26 mouse cellular contexts compared by ENCODE assay signal in genomic region chr8:94748363-94748762, GRCm38 (mm10). TPM values are rescaled to one million over a fixed set of nuclear protein-coding genes. Genes with fewer than 3 reads are reported as not detected.
DNase-seq lines count a peak whose midpoint lies in the region; ATAC-seq and TF ChIP-seq lines count a peak whose summit lies in the region.
"Had no signal": no experiment of that assay in that cellular context is flagged by ENCODE, and none has a peak within 500 bp of the region (broad histone marks: within the 10 kb centered on the region; RNA-seq: fewer than 3 reads in every experiment).

No protein-coding gene starts in this region.

- H3K9ac ChIP-seq in liver, embryonic 12.5 days = no peak overlapping the region
- no peak overlapping the region for H3K9ac ChIP-seq in liver, postnatal 0 days (replicated peaks)
- H3K9ac ChIP-seq in liver, embryonic 15.5 days = no peak overlapping the region
- H3K9ac ChIP-seq in CH12.LX (ENCODE audit: insufficient read depth, low read depth) = peak overlapping the region; percentile 92; the same call in 1 of the 2 replicates
- H3K9ac ChIP-seq in forebrain, embryonic 15.5 days (replicated peaks) = no peak overlapping the region
- H3K9ac ChIP-seq: embryonic facial prominence, embryonic 13.5 days; forebrain, embryonic 12.5 days; forebrain, postnatal 0 days had no signal

- peaks cover 24% of the 10 kb centered on the region for H3K27me3 ChIP-seq in liver, embryonic 12.5 days (replicated peaks)
- H3K27me3 ChIP-seq in liver, postnatal 0 days (ENCODE audit: insufficient read depth, low read length) = no peaks in the 10 kb centered on the region
- H3K27me3 ChIP-seq in liver, embryonic 15.5 days = peaks cover 55% of the 10 kb centered on the region
- H3K27me3 ChIP-seq in CH12.LX (replicated peaks) = no peaks in the 10 kb centered on the region
- H3K27me3 ChIP-seq in forebrain, embryonic 15.5 days = no peaks in the 10 kb centered on the region
- H3K27me3 ChIP-seq: embryonic facial prominence, embryonic 13.5 days; forebrain, embryonic 12.5 days had no signal

- peaks cover 8% of the 10 kb centered on the region for H3K4me1 ChIP-seq in liver, embryonic 12.5 days
- no peaks in the 10 kb centered on the region for H3K4me1 ChIP-seq in liver, postnatal 0 days (ENCODE audit: insufficient read depth)
- peaks cover 12% of the 10 kb centered on the region for H3K4me1 ChIP-seq in liver, embryonic 15.5 days (replicated peaks)
- peaks cover 18 to 52% of the 10 kb centered on the region in 2 experiments for H3K4me1 ChIP-seq in CH12.LX (ENCODE audit: control insufficient read depth in 1 of 2, insufficient read depth in 2 of 2)
- H3K4me1 ChIP-seq in forebrain, embryonic 15.5 days = no peaks in the 10 kb centered on the region
- H3K4me1 ChIP-seq: embryonic facial prominence, embryonic 13.5 days; forebrain, embryonic 12.5 days had no signal

- no peak for TF ChIP-seq CTCF in liver, postnatal 0 days (IDR thresholded peaks at IDR 0.05; ENCODE audit: low read depth)
- TF ChIP-seq CTCF in CH12.LX (conservative IDR thresholded peaks at IDR 0.05 in 1 of 2, IDR thresholded peaks at IDR 0.05 in 1 of 2; ENCODE audit: low read depth in 2 of 2, low read length in 2 of 2) = no peak

- dilution Hi-C loops in CH12.LX (cut with MboI; ENCODE audit: extremely low pct_ligation_motif_present, extremely low pct_unique_long_range_greater_than_20kb, low sequenced_read_pairs) = no loop called here

- DNase-seq in liver, postnatal 0 days = no peak
- no peak for DNase-seq in liver
- DNase-seq in CH12.LX (ENCODE audit: extremely low read depth) = no peak
- DNase-seq: adrenal gland, adult 8-10 months; adrenal gland, postnatal 14 days; adrenal gland, postnatal 36 days; cerebellum, adult 11-12 months; cerebellum, adult 2 months; cerebellum, adult 9-10 months; cerebellum, postnatal 10 days; cerebellum, postnatal 25 days; forebrain, postnatal 0 days had no signal

- TF ChIP-seq EP300 in liver, postnatal 0 days (IDR thresholded peaks at IDR 0.05; ENCODE audit: low read depth) = no peak
- TF ChIP-seq EP300 in CH12.LX (IDR thresholded peaks at IDR 0.05; ENCODE audit: low read length) = no peak

- no peak overlapping the region for H3K4me2 ChIP-seq in liver, embryonic 12.5 days
- no peak overlapping the region for H3K4me2 ChIP-seq in liver, postnatal 0 days (ENCODE audit: low read depth, low read length)
- no peak overlapping the region for H3K4me2 ChIP-seq in liver, embryonic 15.5 days
- H3K4me2 ChIP-seq in CH12.LX (ENCODE audit: insufficient read depth, low read depth, poor library complexity, severe bottlenecking) = peak overlapping the region; percentile 85
- no peak overlapping the region for H3K4me2 ChIP-seq in forebrain, embryonic 15.5 days (replicated peaks)
- H3K4me2 ChIP-seq: embryonic facial prominence, embryonic 13.5 days; forebrain, embryonic 12.5 days had no signal

- peaks cover 25% of the 10 kb centered on the region for H3K79me2 ChIP-seq in CH12.LX (replicated peaks; ENCODE audit: control insufficient read depth, extremely low read depth, insufficient read depth, poor library complexity, severe bottlenecking)

- TF ChIP-seq RAD21 in CH12.LX (IDR thresholded peaks at IDR 0.05; ENCODE audit: low read depth, low read length) = no peak

- no peak for TF ChIP-seq POLR2A in CH12.LX (IDR thresholded peaks at IDR 0.05; ENCODE audit: low read depth, low read length)

- ATAC-seq in liver, embryonic 12.5 days = 0 out of 2 replicates have a peak, but pooled peaks have one; percentile 42
- ATAC-seq in liver, postnatal 0 days = no peak
- ATAC-seq in liver, embryonic 15.5 days (ENCODE audit: insufficient read depth) = peak; percentile 51; the same call in 1 of the 2 replicates
- ATAC-seq in erythroblast, adult 5-6 weeks (replicated peaks; ENCODE audit: low FRiP score, poor library complexity, severe bottlenecking) = peak; percentile 43; the same call in 1 of the 2 replicates
- no peak for ATAC-seq in forebrain, embryonic 15.5 days (replicated peaks)
- ATAC-seq: activated CD4-positive, CD25-positive, alpha-beta regulatory T cell, adult 4 months; forebrain, embryonic 14.5 days; forebrain, postnatal 0 days; Patski had no signal

- WGBS in liver, embryonic 12.5 days (ENCODE audit: insufficient replicate concordance) = 54% methylated on average over 4 of the region's 4 CpGs
- 59% methylated on average over 4 of the region's 4 CpGs for WGBS in liver, postnatal 0 days (ENCODE audit: insufficient replicate concordance)
- WGBS in liver, embryonic 15.5 days (ENCODE audit: insufficient replicate concordance) = 57% methylated on average over 4 of the region's 4 CpGs
- WGBS in forebrain, embryonic 15.5 days = 56% methylated on average over 4 of the region's 4 CpGs

- no peaks in the 10 kb centered on the region for H3K9me3 ChIP-seq in liver, embryonic 12.5 days (replicated peaks)
- H3K9me3 ChIP-seq in liver, postnatal 0 days (ENCODE audit: low read length) = no peaks in the 10 kb centered on the region
- H3K9me3 ChIP-seq in liver, embryonic 15.5 days (replicated peaks) = no peaks in the 10 kb centered on the region
- peaks cover 6% of the 10 kb centered on the region for H3K9me3 ChIP-seq in CH12.LX (replicated peaks; ENCODE audit: low read length)
- H3K9me3 ChIP-seq in forebrain, embryonic 15.5 days = no peaks in the 10 kb centered on the region
- H3K9me3 ChIP-seq: embryonic facial prominence, embryonic 13.5 days; forebrain, embryonic 10.5 days; forebrain, embryonic 12.5 days; G1E had no signal

- no peaks in the 10 kb centered on the region for H3K36me3 ChIP-seq in liver, embryonic 12.5 days
- no peaks in the 10 kb centered on the region for H3K36me3 ChIP-seq in liver, postnatal 0 days (replicated peaks; ENCODE audit: insufficient read depth, low read length)
- H3K36me3 ChIP-seq in liver, embryonic 15.5 days (replicated peaks) = no peaks in the 10 kb centered on the region
- H3K36me3 ChIP-seq in CH12.LX (replicated peaks in 1 of 2; ENCODE audit: control insufficient read depth in 1 of 2, insufficient read depth in 1 of 2, low read length in 1 of 2) = peaks cover 53 to 69% of the 10 kb centered on the region in 2 experiments
- H3K36me3 ChIP-seq in forebrain, embryonic 15.5 days = no peaks in the 10 kb centered on the region
- H3K36me3 ChIP-seq: embryonic facial prominence, embryonic 13.5 days; forebrain, embryonic 10.5 days; forebrain, embryonic 12.5 days; G1E had no signal

- in situ Hi-C loops in CH12.LX (cut with MboI; ENCODE audit: low pct_ligation_motif_present, low pct_unique_long_range_greater_than_20kb, low sequenced_read_pairs) = no loop called here

- H3K27ac ChIP-seq in liver, embryonic 12.5 days = no peak overlapping the region
- H3K27ac ChIP-seq in liver, postnatal 0 days (ENCODE audit: low read depth) = no peak overlapping the region
- no peak overlapping the region for H3K27ac ChIP-seq in liver, embryonic 15.5 days (replicated peaks)
- peak overlapping the region; percentile 96 for H3K27ac ChIP-seq in CH12.LX (ENCODE audit: insufficient read depth, low read depth)
- no peak overlapping the region for H3K27ac ChIP-seq in forebrain, embryonic 15.5 days (replicated peaks)
- H3K27ac ChIP-seq: embryonic facial prominence, embryonic 13.5 days; forebrain, embryonic 10.5 days; forebrain, embryonic 12.5 days had no signal

- no peak overlapping the region for H3K4me3 ChIP-seq in liver, embryonic 12.5 days
- no peak overlapping the region for H3K4me3 ChIP-seq in liver, postnatal 0 days (ENCODE audit: low read depth, low read length)
- H3K4me3 ChIP-seq in liver, embryonic 15.5 days (replicated peaks) = no peak overlapping the region
- peak overlapping the region; percentile 63 to 82 (median 76) for H3K4me3 ChIP-seq in CH12.LX (replicated peaks in 1 of 3; ENCODE audit: low read depth in 2 of 3, low read length in 2 of 3, poor library complexity in 1 of 3)
- no peak overlapping the region for H3K4me3 ChIP-seq in forebrain, embryonic 15.5 days
- H3K4me3 ChIP-seq: embryonic facial prominence, embryonic 13.5 days; erythroblast, embryonic 14.5 days; forebrain, embryonic 10.5 days; forebrain, embryonic 12.5 days had no signal

RNA-seq across cellular contexts. Expression of gene Ccl22, which starts 3.0 kb away (rescaled TPM):
- 0.07 and 0.23 TPM in 2 replicates for polyA plus RNA-seq in liver, embryonic 12.5 days (2016; fragmentation: Nextera tagmentation; extraction: Ambion mirVana)
- polyA plus RNA-seq in liver, postnatal 0 days (2015; fragmentation: Nextera tagmentation; extraction: Ambion mirVana) = 0.07 and 0.28 TPM in 2 replicates
- 0.32 and 0.37 TPM in 2 replicates for polyA plus RNA-seq in liver, embryonic 15.5 days (2015; fragmentation: Nextera tagmentation; extraction: Ambion mirVana)
- total RNA-seq in CH12.LX (2012; rRNA removed) (1,648 and 3,114 TPM in 2 replicates), CH12.LX (2014; rRNA removed) (1,111 and 1,396 TPM in 2 replicates)
- 4,019 and 4,546 TPM in 2 replicates for polyA plus RNA-seq in CH12.LX (2012; ENCODE audit: insufficient read length, low read depth)
- 1.0 and 2.5 TPM in 2 replicates for total RNA-seq in erythroblast, adult 5-6 weeks (2015; ENCODE audit: low replicate concordance)
- total RNA-seq in erythroblast, adult 5-6 weeks (2017; ENCODE audit: low replicate concordance) = 0.68 and 1.4 TPM in 2 replicates
- not detected in 2 replicates for polyA plus RNA-seq in forebrain, embryonic 15.5 days (2015; fragmentation: Nextera tagmentation; extraction: Ambion mirVana)
- total RNA-seq: adrenal gland, postnatal 36 days; forebrain, postnatal 0 days had no signal
- polyA plus RNA-seq: C2C12; embryonic facial prominence, embryonic 11.5 days; embryonic facial prominence, embryonic 13.5 days; forebrain, embryonic 10.5 days; forebrain, embryonic 12.5 days; forebrain, embryonic 14.5 days; Patski had no signal

RNA-seq across cellular contexts. Expression of gene Cx3cl1, which starts 23.4 kb away (rescaled TPM):
- 0.45 and 0.49 TPM in 2 replicates for polyA plus RNA-seq in liver, embryonic 12.5 days (2016; fragmentation: Nextera tagmentation; extraction: Ambion mirVana)
- 0.47 and 0.79 TPM in 2 replicates for polyA plus RNA-seq in liver, postnatal 0 days (2015; fragmentation: Nextera tagmentation; extraction: Ambion mirVana)
- polyA plus RNA-seq in liver, embryonic 15.5 days (2015; fragmentation: Nextera tagmentation; extraction: Ambion mirVana) = 0.33 and 0.54 TPM in 2 replicates
- total RNA-seq in CH12.LX (2012; rRNA removed) (2.5 and 3.7 TPM in 2 replicates), CH12.LX (2014; rRNA removed) (0.19 TPM in 1 of 2 replicates, not detected in the other)
- 4.2 and 4.6 TPM in 2 replicates for polyA plus RNA-seq in CH12.LX (2012; ENCODE audit: insufficient read length, low read depth)
- total RNA-seq in erythroblast, adult 5-6 weeks (2015; ENCODE audit: low replicate concordance) = 0.63 TPM in 1 of 2 replicates, not detected in the other
- 0.77 and 2.4 TPM in 2 replicates for total RNA-seq in erythroblast, adult 5-6 weeks (2017; ENCODE audit: low replicate concordance)
- 15.2 and 17.3 TPM in 2 replicates for polyA plus RNA-seq in forebrain, embryonic 15.5 days (2015; fragmentation: Nextera tagmentation; extraction: Ambion mirVana)
- polyA plus RNA-seq: activated CD4-positive, CD25-positive, alpha-beta regulatory T cell, adult 4 months; G1E had no signal

RNA-seq across cellular contexts. Expression of gene Pllp, which starts 52.3 kb away (rescaled TPM):
- 1.4 TPM in 2 replicates for polyA plus RNA-seq in liver, embryonic 12.5 days (2016; fragmentation: Nextera tagmentation; extraction: Ambion mirVana)
- 2.5 and 3.1 TPM in 2 replicates for polyA plus RNA-seq in liver, postnatal 0 days (2015; fragmentation: Nextera tagmentation; extraction: Ambion mirVana)
- polyA plus RNA-seq in liver, embryonic 15.5 days (2015; fragmentation: Nextera tagmentation; extraction: Ambion mirVana) = 0.37 and 0.89 TPM in 2 replicates
- 25.9 and 29.5 TPM in 2 replicates for total RNA-seq in CH12.LX (2012; rRNA removed)
- total RNA-seq in CH12.LX (2014; rRNA removed) = 5.1 and 5.3 TPM in 2 replicates
- 3.7 and 6.1 TPM in 2 replicates for polyA plus RNA-seq in CH12.LX (2012; ENCODE audit: insufficient read length, low read depth)
- total RNA-seq in erythroblast, adult 5-6 weeks (2015; ENCODE audit: low replicate concordance) = not detected in 2 replicates
- total RNA-seq in erythroblast, adult 5-6 weeks (2017; ENCODE audit: low replicate concordance) = not detected in 2 replicates
- 1.3 and 1.5 TPM in 2 replicates for polyA plus RNA-seq in forebrain, embryonic 15.5 days (2015; fragmentation: Nextera tagmentation; extraction: Ambion mirVana)
- polyA plus RNA-seq: erythroblast, embryonic 14.5 days; G1E had no signal

Comparison
In these comparisons a context has a peak if more than half of its experiments do, and no peak if none do; other contexts are left out.
1. ATAC-seq: peak in liver, embryonic 12.5 days (single experiment), liver, embryonic 15.5 days (single experiment) and erythroblast, adult 5-6 weeks (single experiment); none in liver, postnatal 0 days (single experiment) and forebrain, embryonic 15.5 days (single experiment).
2. H3K4me3 ChIP-seq: peak in CH12.LX (3 of 3); none in liver, embryonic 12.5 days (single experiment), liver, postnatal 0 days (single experiment), liver, embryonic 15.5 days (single experiment) and forebrain, embryonic 15.5 days (single experiment).
3. RNA of gene Ccl22, which starts 3.0 kb away (polyA plus RNA-seq): 4,019 to 4,546 TPM in CH12.LX; 0.32 to 0.37 TPM in liver, embryonic 15.5 days, 0.07 to 0.28 TPM in liver, postnatal 0 days, 0.07 to 0.23 TPM in liver, embryonic 12.5 days and not detected in forebrain, embryonic 15.5 days; every median in the first group is over 1,000 times any median in the second.